Mouse (Mus musculus) limb, embryonic 12.5 days (tissue): ENCODE measurements at regions not wholly inside any gene's neighbourhood (a gene's known extent, or its start where the extent isn't known, plus 50 kb on each side); places are given as distances from the start of the nearest gene placed in this dataset.
"Not testable (repeated sequence)": the region's sequence is repeated elsewhere in the genome, so short reads cannot be mapped to it uniquely, and the experiment has no call there.

Experiments
- ATAC-seq: fragments of 200-750 bp; cut with Nextera tagmentation; 2 replicates; pipeline ENCODE4 v1.8.0; 2017; ENCODE audit warnings: low read depth, moderate TSS enrichment; ENCODE audit not compliant: insufficient number of reproducible peaks, insufficient read depth, low FRiP score, low TSS enrichment
- H3K27ac ChIP-seq: fragments of 300-500 bp; sonication (generic); 2 replicates; pipeline ENCODE4 v1.5.1; 2016; ENCODE audit warnings: mild to moderate bottlenecking, moderate library complexity
- H3K27me3 ChIP-seq: fragments of 300-500 bp; sonication (generic); 2 replicates; pipeline ENCODE4 v1.6.1; 2016; ENCODE audit warnings: mild to moderate bottlenecking, moderate library complexity
- H3K36me3 ChIP-seq: fragments of 300-500 bp; sonication (generic); 2 replicates; pipeline ENCODE4 v1.6.1; 2016; ENCODE audit warnings: mild to moderate bottlenecking, moderate library complexity
- H3K4me1 ChIP-seq: fragments of 300-500 bp; sonication (generic); replicated peaks from 2 replicates; pipeline ENCODE4 v1.6.1; 2016
- H3K4me2 ChIP-seq: fragments of 300-500 bp; sonication (generic); 2 replicates; pipeline ENCODE4 v1.6.1; 2016; ENCODE audit warnings: mild to moderate bottlenecking, moderate library complexity
- H3K4me3 ChIP-seq: fragments of 300-500 bp; sonication (generic); replicated peaks from 2 replicates; pipeline ENCODE4 v1.5.1; 2016; ENCODE audit warnings: mild to moderate bottlenecking
- H3K9ac ChIP-seq: fragments of 300-500 bp; sonication (generic); replicated peaks from 2 replicates; pipeline ENCODE4 v1.6.1; 2016; ENCODE audit warnings: mild to moderate bottlenecking, moderate library complexity
- H3K9me3 ChIP-seq: fragments of 300-500 bp; sonication (generic); 2 replicates; pipeline ENCODE4 v1.6.1; 2016; ENCODE audit warnings: mild to moderate bottlenecking, moderate library complexity
- WGBS: fragments of 180-500 bp; shearing (Covaris S2); methylation state at CpG from one replicate; pipeline ENCODE4 v1.1.7; 2016; 5-methylcytosine and 5-hydroxymethylcytosine counted together

DNA sequence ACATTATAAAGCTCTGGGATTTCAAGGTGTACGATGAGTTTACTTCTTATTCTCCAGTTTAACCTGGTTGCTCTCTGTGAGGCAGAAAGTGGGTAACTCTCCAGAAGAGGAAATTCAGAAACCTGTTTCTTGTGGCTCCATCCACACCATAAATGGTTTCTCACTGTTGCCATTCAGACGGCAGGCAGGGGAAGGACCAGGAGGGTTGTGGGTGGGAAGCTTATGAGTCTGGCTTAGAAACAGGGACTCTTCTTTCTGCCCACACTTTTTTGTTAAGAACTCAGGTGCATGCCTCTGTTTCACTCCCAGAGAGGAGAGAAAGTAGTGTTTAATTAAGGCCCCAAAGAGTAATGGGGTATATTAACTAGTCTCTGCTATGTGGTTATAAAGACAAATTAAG lies 332.5 kb upstream of the Cwc22 start:
- no peak for ATAC-seq
- no peak overlapping the region for H3K9ac ChIP-seq
- peaks cover 6% of the 10 kb centered on the region for H3K4me1 ChIP-seq
- H3K27me3 ChIP-seq = no peaks in the 10 kb centered on the region
- WGBS = 69% methylated on average over 2 of the region's 2 CpGs
- no peaks in the 10 kb centered on the region for H3K9me3 ChIP-seq
- no peak overlapping the region for H3K27ac ChIP-seq
- H3K4me3 ChIP-seq = no peak overlapping the region
- no peaks in the 10 kb centered on the region for H3K36me3 ChIP-seq
- H3K4me2 ChIP-seq = no peak overlapping the region

DNA sequence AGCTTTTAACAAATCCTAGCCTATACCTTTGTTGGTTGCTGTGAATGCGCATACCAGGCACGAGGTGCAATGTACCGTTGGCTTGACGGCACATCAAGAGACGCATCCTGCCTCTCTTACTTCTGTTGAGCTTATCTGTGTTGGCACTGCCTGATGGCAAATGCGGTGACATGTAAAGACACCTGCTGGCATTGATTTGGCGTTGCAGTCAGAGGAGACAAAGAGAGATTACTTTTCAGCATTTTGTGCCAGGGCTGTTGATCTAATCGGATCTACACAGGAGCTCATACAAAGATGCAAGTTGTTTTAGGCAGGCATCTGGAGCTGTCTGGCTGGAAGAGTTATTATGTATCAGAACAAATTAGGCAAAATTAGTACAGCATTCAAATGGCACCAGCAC lies 331.5 kb upstream of the Cwc22 start:
- peaks cover 6% of the 10 kb centered on the region for H3K4me1 ChIP-seq
- WGBS = 79% methylated on average over 8 of the region's 8 CpGs

DNA sequence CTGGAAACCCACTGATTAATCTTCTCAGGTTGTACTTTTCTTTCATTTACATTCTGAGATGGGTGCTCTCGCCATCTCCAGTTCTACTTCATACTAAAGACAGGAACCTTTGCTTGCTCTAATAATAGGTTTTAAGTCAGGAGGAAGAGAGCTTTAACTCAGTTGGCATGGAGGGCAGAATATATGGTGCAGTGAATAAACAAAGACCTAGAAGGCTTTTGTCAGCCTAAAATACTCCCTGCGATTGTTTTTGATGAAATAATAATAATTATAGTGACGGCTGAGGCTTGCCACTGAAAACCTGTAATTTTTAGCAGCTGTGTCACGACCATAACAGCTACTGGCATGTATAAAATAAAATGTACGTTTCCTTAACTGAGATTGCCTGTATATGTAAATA lies 327.9 kb upstream of the Cwc22 start:
- Histone ChIP-seq H3K4me2 (no peak overlapping the region), H3K27me3 (no peaks in the 10 kb centered on the region), H3K4me3 (no peak overlapping the region), H3K9me3 (no peaks in the 10 kb centered on the region), H3K36me3 (no peaks in the 10 kb centered on the region), H3K4me1 (peaks cover 6% of the 10 kb centered on the region), H3K27ac (no peak overlapping the region), H3K9ac (no peak overlapping the region)
- WGBS = 66% methylated on average over 5 of the region's 5 CpGs
- no peak for ATAC-seq

More for the DNA sequence above, 331.5 kb upstream of the Cwc22 start:
- Histone ChIP-seq H3K27ac (no peak overlapping the region), H3K27me3 (no peaks in the 10 kb centered on the region), H3K4me3 (no peak overlapping the region), H3K9ac (no peak overlapping the region), H3K36me3 (no peaks in the 10 kb centered on the region), H3K4me2 (no peak overlapping the region), H3K9me3 (no peaks in the 10 kb centered on the region)
- no peak for ATAC-seq

DNA sequence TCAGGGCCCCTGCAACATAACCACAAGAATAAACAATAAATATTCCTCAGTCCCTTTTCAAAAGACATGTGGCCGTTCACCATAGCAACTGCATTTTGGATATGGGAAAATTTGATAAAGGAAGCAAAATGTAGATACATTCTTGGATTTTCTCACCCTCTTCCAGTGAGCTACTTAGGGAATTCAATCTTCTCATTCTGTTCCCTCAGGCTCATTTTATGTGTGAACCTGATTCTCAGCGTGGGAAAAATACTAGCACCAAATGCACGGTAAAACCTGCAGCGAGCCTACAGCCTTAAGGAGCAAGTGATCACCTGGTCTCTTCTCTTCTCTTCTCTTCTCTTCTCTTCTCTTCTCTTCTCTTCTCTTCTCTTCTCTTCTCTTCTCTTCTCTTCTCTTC lies 322.5 kb upstream of the Cwc22 start:
- WGBS = 83% methylated on average over 4 of the region's 4 CpGs
- Histone ChIP-seq H3K4me2 (no peak overlapping the region), H3K27ac (no peak overlapping the region), H3K9me3 (0 out of 2 replicates have a peak, but pooled peaks cover 5% of the 10 kb centered on the region), H3K27me3 (no peaks in the 10 kb centered on the region), H3K36me3 (no peaks in the 10 kb centered on the region), H3K4me1 (no peaks in the 10 kb centered on the region), H3K9ac (no peak overlapping the region), H3K4me3 (no peak overlapping the region)
- ATAC-seq = no peak

DNA sequence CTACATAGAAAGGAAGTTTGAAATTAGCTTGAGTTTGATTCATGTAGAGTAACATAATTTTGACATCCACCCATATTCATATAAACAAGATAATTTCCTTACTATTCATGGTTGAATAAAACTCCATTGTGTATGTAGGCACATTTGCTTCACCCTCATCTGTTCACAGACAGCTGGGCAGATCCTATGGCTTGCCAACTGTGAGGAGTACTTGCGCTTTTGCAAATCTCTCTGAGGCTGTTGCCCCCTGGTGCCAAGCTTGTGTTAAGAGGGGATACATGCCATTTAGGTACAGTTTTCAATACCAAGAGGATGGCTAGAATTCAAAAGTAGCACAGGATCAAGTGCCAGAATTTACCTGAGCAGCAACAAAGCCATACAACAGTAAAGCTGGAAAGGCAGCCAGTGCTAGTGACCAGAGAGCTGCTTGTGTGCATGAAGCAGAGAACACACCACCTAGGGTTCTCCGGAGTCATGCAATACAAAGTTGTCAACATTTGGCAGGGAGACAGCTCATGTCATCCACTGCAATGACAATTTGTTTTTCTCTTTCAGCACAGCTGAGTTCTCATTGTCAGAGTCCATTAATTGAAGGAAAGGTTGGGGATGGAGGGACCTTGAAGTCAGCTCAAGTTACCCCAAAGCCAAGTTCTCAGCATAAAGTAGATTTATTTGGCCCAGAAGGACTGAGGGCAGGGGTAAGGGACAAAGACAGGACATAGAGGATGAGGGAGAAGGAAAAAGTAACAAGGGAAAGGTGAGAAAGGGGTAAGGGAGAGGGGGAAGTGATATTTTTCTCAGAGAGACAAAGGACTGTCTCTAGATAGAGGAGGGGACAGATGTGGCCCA lies 321.6 kb upstream of the Cwc22 start:
- H3K9me3 ChIP-seq = 0 out of 2 replicates have a peak, but pooled peaks cover 5% of the 10 kb centered on the region
- H3K27ac ChIP-seq = no peak overlapping the region
- no peaks in the 10 kb centered on the region for H3K4me1 ChIP-seq
- no peaks in the 10 kb centered on the region for H3K36me3 ChIP-seq
- no peak overlapping the region for H3K4me3 ChIP-seq
- no peak overlapping the region for H3K9ac ChIP-seq
- no peaks in the 10 kb centered on the region for H3K27me3 ChIP-seq
- no peak for ATAC-seq
- no peak overlapping the region for H3K4me2 ChIP-seq
- WGBS = 85% methylated on average over 2 of the region's 2 CpGs

DNA sequence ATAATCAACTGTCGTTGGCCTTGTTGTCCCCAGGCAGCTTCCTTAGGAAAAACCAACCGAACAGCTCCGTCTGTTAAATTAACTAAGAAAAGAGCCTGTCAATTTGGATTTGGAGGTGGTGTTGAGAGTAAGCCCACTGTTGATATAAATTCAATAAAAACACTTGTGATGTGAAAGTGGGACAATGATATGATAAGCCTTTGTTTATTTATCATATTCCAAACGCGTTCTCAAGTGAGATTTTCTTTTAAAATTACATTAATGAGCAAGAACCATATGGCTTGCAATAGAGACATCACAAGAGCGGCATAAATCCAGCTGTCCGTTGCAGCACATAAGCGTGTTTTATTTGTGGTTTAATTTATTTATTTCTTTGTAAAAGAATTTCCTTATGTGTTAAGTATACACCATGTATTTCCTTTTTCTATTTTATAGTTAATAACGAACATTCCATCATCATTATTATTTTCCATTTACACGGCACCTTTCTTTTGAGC lies 307.5 kb upstream of the Cwc22 start:
- H3K4me3 ChIP-seq = no peak overlapping the region
- no peak for ATAC-seq
- H3K9ac ChIP-seq = no peak overlapping the region
- no peak overlapping the region for H3K4me2 ChIP-seq
- no peaks in the 10 kb centered on the region for H3K27me3 ChIP-seq
- no peak overlapping the region for H3K27ac ChIP-seq
- WGBS = 71% methylated on average over 10 of the region's 10 CpGs
- no peaks in the 10 kb centered on the region for H3K9me3 ChIP-seq
- H3K36me3 ChIP-seq = no peaks in the 10 kb centered on the region
- H3K4me1 ChIP-seq = no peaks in the 10 kb centered on the region

DNA sequence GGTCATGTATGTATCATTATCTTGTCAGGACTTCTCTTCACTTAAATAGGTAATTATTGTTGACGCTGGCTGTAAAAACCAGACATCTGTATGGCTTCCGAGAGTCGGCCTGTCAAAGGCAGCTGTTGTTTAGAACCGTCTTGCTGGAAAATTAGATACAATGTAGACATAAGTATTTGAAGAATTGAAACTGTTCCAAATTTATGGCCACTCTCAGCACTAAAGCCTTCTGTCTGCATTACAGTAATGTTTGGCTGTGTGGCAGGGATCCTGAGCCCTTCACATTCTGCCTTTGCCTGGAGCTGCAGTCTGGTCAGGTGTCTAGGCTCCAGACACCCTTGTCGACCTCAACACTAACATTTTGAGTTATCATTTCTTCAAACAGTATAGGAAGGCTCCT lies 300.2 kb upstream of the Cwc22 start:
- ATAC-seq = no peak

DNA sequence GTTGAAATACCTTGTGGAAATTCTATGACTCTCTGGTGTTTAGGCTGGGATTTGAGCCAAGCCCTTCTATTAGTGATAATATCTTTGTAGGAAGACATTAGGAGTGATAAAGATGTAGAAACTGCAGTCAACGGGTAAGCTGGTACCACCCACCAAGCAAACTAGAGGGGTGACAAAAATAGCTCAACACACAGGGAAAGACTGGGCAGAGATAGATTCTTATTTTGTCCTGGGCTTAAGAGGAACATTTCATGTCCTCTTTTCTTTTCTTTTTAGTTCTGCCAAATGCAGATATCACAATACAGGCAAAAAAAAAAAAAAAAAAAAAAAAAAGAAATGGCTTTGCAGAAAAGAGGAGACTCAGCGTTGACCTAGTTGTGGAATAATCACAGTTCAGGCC lies 294.1 kb upstream of the Cwc22 start:
- no peak overlapping the region for H3K4me3 ChIP-seq
- no peaks in the 10 kb centered on the region for H3K36me3 ChIP-seq
- no peaks in the 10 kb centered on the region for H3K9me3 ChIP-seq
- no peak overlapping the region for H3K27ac ChIP-seq
- H3K27me3 ChIP-seq = no peaks in the 10 kb centered on the region
- no peak for ATAC-seq
- no peak overlapping the region for H3K4me2 ChIP-seq
- 82% methylated on average over 2 of the region's 2 CpGs for WGBS
- H3K4me1 ChIP-seq = no peaks in the 10 kb centered on the region; the same call in 1 of the 2 replicates
- H3K9ac ChIP-seq = no peak overlapping the region

More for the DNA sequence above, 300.2 kb upstream of the Cwc22 start:
- H3K4me1 ChIP-seq = no peaks in the 10 kb centered on the region; the same call in 1 of the 2 replicates
- 66% methylated on average over 5 of the region's 5 CpGs for WGBS
- no peak overlapping the region for H3K4me3 ChIP-seq
- H3K4me2 ChIP-seq = no peak overlapping the region
- no peaks in the 10 kb centered on the region for H3K36me3 ChIP-seq
- no peak overlapping the region for H3K9ac ChIP-seq
- H3K9me3 ChIP-seq = no peaks in the 10 kb centered on the region
- H3K27ac ChIP-seq = no peak overlapping the region
- no peaks in the 10 kb centered on the region for H3K27me3 ChIP-seq

DNA sequence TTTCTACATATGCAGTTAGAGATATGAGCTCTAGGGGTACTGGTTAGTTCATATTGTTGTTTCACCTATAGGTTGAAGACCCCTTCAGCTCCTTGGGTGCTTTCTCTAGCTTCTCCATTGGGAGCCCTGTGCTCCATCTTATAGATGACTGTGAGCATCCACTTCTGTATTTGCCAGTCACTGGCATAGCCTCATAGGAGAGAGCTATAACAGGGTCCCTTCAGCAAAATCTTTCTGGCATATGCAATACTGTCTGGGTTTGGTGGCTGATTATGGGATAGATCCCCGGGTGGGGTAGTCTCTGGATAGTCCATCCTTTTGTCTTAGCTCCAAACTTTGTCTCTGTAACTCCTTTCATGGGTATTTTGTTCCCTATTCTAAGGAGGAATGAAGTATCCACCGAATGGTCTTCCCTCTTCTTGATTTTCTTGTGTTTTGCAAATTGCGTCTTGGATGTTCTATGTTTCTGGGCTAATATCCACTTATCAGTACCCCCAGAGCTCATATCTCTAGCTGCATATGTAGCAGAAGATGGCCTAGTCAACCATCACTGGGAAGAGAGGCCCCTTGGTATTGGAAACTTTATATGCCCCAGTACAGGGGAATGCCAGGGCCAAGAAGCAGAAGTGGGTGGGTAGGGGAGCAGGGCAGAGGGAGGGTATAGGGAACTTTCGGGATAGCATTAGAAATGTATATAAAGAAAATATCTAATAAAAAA lies 279.4 kb upstream of the Cwc22 start:
- H3K4me1 ChIP-seq, H3K4me2 ChIP-seq, H3K9me3 ChIP-seq, H3K27me3 ChIP-seq, H3K27ac ChIP-seq, H3K4me3 ChIP-seq, H3K36me3 ChIP-seq, H3K9ac ChIP-seq, ATAC-seq: not testable (repeated sequence)
- 94% methylated on average over 4 of the region's 4 CpGs for WGBS

DNA sequence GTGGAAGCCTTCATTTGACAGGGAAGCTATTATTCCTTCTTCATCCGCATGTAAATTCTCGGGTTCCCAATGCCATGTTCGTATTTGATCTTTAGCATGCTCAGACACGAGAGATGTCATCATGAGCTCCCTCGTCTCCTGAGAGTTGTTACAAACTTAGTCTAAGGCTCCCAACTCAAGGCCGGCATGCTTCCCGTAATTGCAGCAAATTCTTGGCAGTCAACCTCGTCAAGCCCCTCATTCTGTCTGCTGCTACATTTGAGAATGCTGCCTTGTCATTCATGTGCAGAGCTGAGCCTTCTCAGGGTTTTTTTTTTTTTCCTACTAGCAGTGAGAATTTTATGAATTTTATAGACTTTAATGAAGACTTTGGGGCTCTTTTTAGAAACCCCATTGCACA lies 268.3 kb upstream of the Cwc22 start:
- no peak overlapping the region for H3K27ac ChIP-seq
- H3K36me3 ChIP-seq = no peaks in the 10 kb centered on the region
- 66% methylated on average over 8 of the region's 8 CpGs for WGBS
- H3K9me3 ChIP-seq = no peaks in the 10 kb centered on the region
- no peak overlapping the region for H3K9ac ChIP-seq
- no peak overlapping the region for H3K4me3 ChIP-seq
- H3K4me1 ChIP-seq = no peaks in the 10 kb centered on the region; the same call in 1 of the 2 replicates
- ATAC-seq = no peak
- H3K4me2 ChIP-seq = no peak overlapping the region
- no peaks in the 10 kb centered on the region for H3K27me3 ChIP-seq

DNA sequence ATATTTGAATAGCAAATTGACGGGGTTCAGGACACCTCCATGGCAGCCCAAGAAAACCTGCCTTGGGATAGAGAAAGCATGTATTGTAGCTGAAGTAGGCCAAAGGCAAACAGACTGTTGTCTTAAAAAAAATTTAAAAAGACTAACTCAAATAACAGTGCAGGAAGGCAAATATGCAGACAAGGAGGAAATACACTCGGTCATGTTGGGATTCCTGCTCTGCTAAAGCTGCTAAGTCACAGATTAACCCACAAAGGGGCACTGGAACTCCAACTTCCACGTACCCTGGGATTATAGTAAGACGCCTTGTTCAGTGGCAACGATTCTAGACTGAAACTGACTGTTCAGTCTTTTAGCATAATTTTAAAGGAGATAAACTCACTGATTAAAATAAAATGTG lies 258.9 kb upstream of the Cwc22 start:
- no peaks in the 10 kb centered on the region for H3K27me3 ChIP-seq
- H3K4me2 ChIP-seq = no peak overlapping the region
- 0 out of 2 replicates have a peak, but pooled peaks cover 7% of the 10 kb centered on the region for H3K4me1 ChIP-seq
- WGBS = 71% methylated on average over 5 of the region's 5 CpGs
- H3K36me3 ChIP-seq = no peaks in the 10 kb centered on the region
- H3K4me3 ChIP-seq = no peak overlapping the region
- no peaks in the 10 kb centered on the region for H3K9me3 ChIP-seq
- no peak overlapping the region for H3K9ac ChIP-seq
- no peak overlapping the region for H3K27ac ChIP-seq
- ATAC-seq = no peak
